Mouse (Mus musculus) ovary, adult 18-20 months (tissue): ENCODE data around the gene Prc1.
"Not testable (repeated sequence)": the region's sequence is repeated elsewhere in the genome, so short reads cannot be mapped to it uniquely, and the experiment has no call there.

Experiments used
- DNase-seq: peaks from one replicate; pipeline ENCODE4 v3.0.0; 2022; ENCODE audit warnings: low spot score, mixed read lengths

Gene Prc1

GRCm38 (mm10) chr7:80285725-80286124 is 8.5 kb upstream of the Prc1 start:
- no peak for DNase-seq

GRCm38 (mm10) chr7:80287736-80288135 is 6.5 kb upstream of the Prc1 start:
- DNase-seq = no peak

- DNase-seq = no peak
These were observed 756 bp downstream of the Prc1 start for GRCm38 (mm10) chr7:80294764-80295648.

GRCm38 (mm10) chr7:80296462-80296861 is 2.2 kb downstream of the Prc1 start:
- no peak for DNase-seq

- DNase-seq = no peak
These were observed 2.8 kb downstream of the Prc1 start for GRCm38 (mm10) chr7:80297041-80297440.

GRCm38 (mm10) chr7:80298754-80299153 is 4.5 kb downstream of the Prc1 start:
- no peak for DNase-seq

GRCm38 (mm10) chr7:80299568-80299967 is 5.3 kb downstream of the Prc1 start:
- no peak for DNase-seq

- DNase-seq = no peak
These were observed 7.3 kb downstream of the Prc1 start for GRCm38 (mm10) chr7:80301522-80301921.

- DNase-seq = no peak
These were observed 13.5 kb downstream of the Prc1 start for GRCm38 (mm10) chr7:80307766-80308165.

GRCm38 (mm10) chr7:80310771-80311170 is 16.5 kb downstream of the Prc1 start:
- no peak for DNase-seq

GRCm38 (mm10) chr7:80315733-80316132 is 21.5 kb downstream of the Prc1 start:
- no peak for DNase-seq

- DNase-seq = no peak
These were observed 23.3 kb downstream of the Prc1 start for GRCm38 (mm10) chr7:80317439-80318115.

GRCm38 (mm10) chr7:80318670-80319069 is 24.4 kb downstream of the Prc1 start:
- DNase-seq = no peak

GRCm38 (mm10) chr7:80319846-80320496 is 25.7 kb downstream of the Prc1 start:
- DNase-seq = no peak

- no peak for DNase-seq
These were observed 29.1 kb downstream of the Prc1 start for GRCm38 (mm10) chr7:80323336-80323735.

- peak; percentile 88 for DNase-seq
These were observed 30.0 kb downstream of the Prc1 start, which contains the start of gene Rccd1 for GRCm38 (mm10) chr7:80324043-80324815. Rccd1 (minus strand) TSS chr7:80324454.

GRCm38 (mm10) chr7:80324816-80325119 is 30.5 kb downstream of the Prc1 start:
- not testable (repeated sequence) for DNase-seq

GRCm38 (mm10) chr7:80325292-80325868 is 31.1 kb downstream of the Prc1 start:
- DNase-seq = no peak

GRCm38 (mm10) chr7:80326076-80326475 is 31.8 kb downstream of the Prc1 start:
- DNase-seq = no peak

GRCm38 (mm10) chr7:80330278-80330677 is 36.0 kb downstream of the Prc1 start:
- DNase-seq = no peak

- DNase-seq = no peak
These were observed 37.2 kb downstream of the Prc1 start for GRCm38 (mm10) chr7:80331433-80331832.

GRCm38 (mm10) chr7:80334848-80335247 is 40.6 kb downstream of the Prc1 start:
- no peak for DNase-seq
